17 mouse cellular contexts compared by ENCODE assay signal in the genomic region with DNA sequence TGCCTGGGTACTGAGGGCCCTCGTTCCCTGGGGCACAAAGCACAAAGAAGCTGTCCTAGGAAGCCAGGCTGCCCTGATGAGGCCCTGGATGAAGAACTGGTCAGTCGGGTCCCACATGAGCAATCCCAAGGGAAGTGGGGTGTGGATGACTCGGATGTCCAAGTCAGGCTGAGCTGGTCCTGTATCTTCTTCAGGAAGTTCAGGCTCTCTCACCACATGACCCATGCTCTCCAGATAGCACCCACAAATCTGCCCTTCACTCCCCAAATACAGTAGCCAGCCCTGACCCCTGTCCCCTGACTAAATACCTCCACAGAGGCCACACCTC. TPM values are rescaled to one million over a fixed set of nuclear protein-coding genes. Genes with fewer than 3 reads are reported as not detected.
DNase-seq lines count a peak whose midpoint lies in the region; ATAC-seq and TF ChIP-seq lines count a peak whose summit lies in the region.
"Had no signal": no experiment of that assay in that cellular context is flagged by ENCODE, and none has a peak within 500 bp of the region (broad histone marks: within the 10 kb centered on the region; RNA-seq: fewer than 3 reads in every experiment).

No protein-coding gene starts in this region.

- WGBS in forebrain, embryonic 10.5 days = 17% methylated on average over 3 of the region's 3 CpGs
- 16% methylated on average over 3 of the region's 3 CpGs for WGBS in forebrain, embryonic 15.5 days
- WGBS in liver, adult 2 months = 51% methylated on average over 3 of the region's 3 CpGs
- 59% methylated on average over 3 of the region's 3 CpGs for WGBS in liver, embryonic 12.5 days (ENCODE audit: insufficient replicate concordance)
- WGBS in midbrain, postnatal 0 days = 17% methylated on average over 3 of the region's 3 CpGs
- whole genome bisulfite sequencing in intestine, postnatal 0 days = 37% methylated on average over 3 of the region's 3 CpGs
- 68% methylated on average over 3 of the region's 3 CpGs for WGBS in heart, embryonic 10.5 days

- H3K36me3 ChIP-seq in forebrain, embryonic 10.5 days (replicated peaks) = peaks cover 12% of the 10 kb centered on the region
- H3K36me3 ChIP-seq in forebrain, embryonic 15.5 days = no peaks in the 10 kb centered on the region
- no peaks in the 10 kb centered on the region for H3K36me3 ChIP-seq in liver, adult 2 months (ENCODE audit: control insufficient read depth, insufficient read depth, low read length)
- H3K36me3 ChIP-seq in liver, embryonic 12.5 days = no peaks in the 10 kb centered on the region
- H3K36me3 ChIP-seq in midbrain, postnatal 0 days (ENCODE audit: insufficient read depth, low read length) = peaks cover 10% of the 10 kb centered on the region; the same call in 1 of the 2 replicates
- no peaks in the 10 kb centered on the region; the same call in 1 of the 2 replicates for H3K36me3 ChIP-seq in intestine, postnatal 0 days (ENCODE audit: control insufficient read depth, insufficient read depth)
- 0 out of 2 replicates have a peak, but pooled peaks cover 3% of the 10 kb centered on the region for H3K36me3 ChIP-seq in heart, embryonic 10.5 days

- ATAC-seq in forebrain, embryonic 15.5 days (replicated peaks) = no peak
- no peak for ATAC-seq in liver, embryonic 12.5 days
- ATAC-seq in midbrain, postnatal 0 days (ENCODE audit: low FRiP score) = peak; percentile 21; the same call in 1 of the 2 replicates
- no peak for ATAC-seq in intestine, postnatal 0 days

- H3K79me2 ChIP-seq in liver, adult 2 months (ENCODE audit: control insufficient read depth, insufficient read depth, low read length) = peaks cover 26% of the 10 kb centered on the region

- peak overlapping the region; percentile 16; the same call in 1 of the 2 replicates for H3K4me3 ChIP-seq in forebrain, embryonic 10.5 days
- H3K4me3 ChIP-seq in forebrain, embryonic 15.5 days = no peak overlapping the region
- H3K4me3 ChIP-seq in liver, adult 2 months (ENCODE audit: insufficient read depth, low read depth, low read length) = no peak overlapping the region
- no peak overlapping the region for H3K4me3 ChIP-seq in liver, embryonic 12.5 days
- no peak overlapping the region for H3K4me3 ChIP-seq in cortical plate, adult 2 months (ENCODE audit: insufficient read depth, low read length)
- no peak overlapping the region for H3K4me3 ChIP-seq in midbrain, postnatal 0 days (ENCODE audit: low read depth, low read length)
- no peak overlapping the region for H3K4me3 ChIP-seq in intestine, postnatal 0 days (ENCODE audit: low read depth, low read length)
- H3K4me3 ChIP-seq in heart, embryonic 10.5 days = no peak overlapping the region

- peak overlapping the region; percentile 79 for H3K27ac ChIP-seq in forebrain, embryonic 10.5 days
- no peak overlapping the region for H3K27ac ChIP-seq in forebrain, embryonic 15.5 days (replicated peaks)
- H3K27ac ChIP-seq in liver, adult 2 months (replicated peaks; ENCODE audit: insufficient read depth, low read depth, low read length) = no peak overlapping the region
- no peak overlapping the region for H3K27ac ChIP-seq in liver, embryonic 12.5 days
- H3K27ac ChIP-seq in cortical plate, adult 2 months (ENCODE audit: insufficient read depth, low read length) = peak overlapping the region; percentile 94
- H3K27ac ChIP-seq in midbrain, postnatal 0 days (ENCODE audit: low read depth, low read length) = no peak overlapping the region
- no peak overlapping the region for H3K27ac ChIP-seq in intestine, postnatal 0 days (ENCODE audit: low read depth, low read length)
- no peak overlapping the region for H3K27ac ChIP-seq in heart, embryonic 10.5 days

- DNase-seq in forebrain, embryonic 10.5 days (ENCODE audit: extremely low spot score, low spot score) = no peak
- DNase-seq in liver, adult 2 months (ENCODE audit: extremely low read depth, low read depth, low spot score) = peak; percentile 38
- no peak for DNase-seq in midbrain, postnatal 0 days (ENCODE audit: low spot score)
- DNase-seq in heart, embryonic 10.5 days (ENCODE audit: low spot score) = no peak
- DNase-seq: B cell, adult 2 months; liver, postnatal 0 days; right cerebral cortex, postnatal 25 days had no signal

- no peaks in the 10 kb centered on the region for H3K9me3 ChIP-seq in forebrain, embryonic 10.5 days
- H3K9me3 ChIP-seq in forebrain, embryonic 15.5 days = no peaks in the 10 kb centered on the region
- no peaks in the 10 kb centered on the region for H3K9me3 ChIP-seq in liver, embryonic 12.5 days (replicated peaks)
- H3K9me3 ChIP-seq in midbrain, postnatal 0 days (ENCODE audit: low read length) = no peaks in the 10 kb centered on the region
- H3K9me3 ChIP-seq in intestine, postnatal 0 days (ENCODE audit: control insufficient read depth) = no peaks in the 10 kb centered on the region
- H3K9me3 ChIP-seq in heart, embryonic 10.5 days = no peaks in the 10 kb centered on the region

- TF ChIP-seq CTCF in liver, adult 2 months (IDR thresholded peaks at IDR 0.05; ENCODE audit: low read depth, low read length) = no peak
- TF ChIP-seq CTCF in cortical plate, adult 2 months (IDR thresholded peaks at IDR 0.05; ENCODE audit: extremely low read depth, insufficient read depth, low read length) = no peak
- no peak for TF ChIP-seq CTCF in midbrain, postnatal 0 days (IDR thresholded peaks at IDR 0.05)
- TF ChIP-seq CTCF in intestine, postnatal 0 days (IDR thresholded peaks at IDR 0.05; ENCODE audit: low read depth) = no peak

- no peak overlapping the region for H3K9ac ChIP-seq in forebrain, embryonic 15.5 days (replicated peaks)
- H3K9ac ChIP-seq in liver, adult 2 months (ENCODE audit: low read depth, low read length) = no peak overlapping the region
- H3K9ac ChIP-seq in liver, embryonic 12.5 days = no peak overlapping the region
- no peak overlapping the region for H3K9ac ChIP-seq in midbrain, postnatal 0 days (replicated peaks; ENCODE audit: low read length, poor library complexity, severe bottlenecking)
- H3K9ac ChIP-seq in intestine, postnatal 0 days (ENCODE audit: low read depth, low read length) = no peak overlapping the region
- H3K9ac ChIP-seq: liver, postnatal 0 days had no signal

- H3K27me3 ChIP-seq in forebrain, embryonic 10.5 days (ENCODE audit: poor library complexity, severe bottlenecking) = no peaks in the 10 kb centered on the region
- H3K27me3 ChIP-seq in forebrain, embryonic 15.5 days = no peaks in the 10 kb centered on the region
- H3K27me3 ChIP-seq in liver, adult 2 months (ENCODE audit: control insufficient read depth, insufficient read depth, low read length) = no peaks in the 10 kb centered on the region
- no peaks in the 10 kb centered on the region for H3K27me3 ChIP-seq in liver, embryonic 12.5 days (replicated peaks)
- H3K27me3 ChIP-seq in midbrain, postnatal 0 days (ENCODE audit: insufficient read depth, low read length) = no peaks in the 10 kb centered on the region
- H3K27me3 ChIP-seq in intestine, postnatal 0 days (replicated peaks; ENCODE audit: control insufficient read depth, insufficient read depth, low read length) = no peaks in the 10 kb centered on the region
- no peaks in the 10 kb centered on the region for H3K27me3 ChIP-seq in heart, embryonic 10.5 days (ENCODE audit: insufficient read depth, poor library complexity, severe bottlenecking)

- H3K4me2 ChIP-seq in forebrain, embryonic 15.5 days (replicated peaks) = no peak overlapping the region
- no peak overlapping the region for H3K4me2 ChIP-seq in liver, embryonic 12.5 days
- H3K4me2 ChIP-seq in midbrain, postnatal 0 days (ENCODE audit: low read depth, low read length, poor library complexity, severe bottlenecking) = no peak overlapping the region
- H3K4me2 ChIP-seq in intestine, postnatal 0 days (replicated peaks; ENCODE audit: low read depth) = no peak overlapping the region

- TF ChIP-seq POLR2A in liver, adult 2 months (IDR thresholded peaks at IDR 0.05; ENCODE audit: extremely low read depth, insufficient read depth, low read length) = no peak
- TF ChIP-seq POLR2A in cortical plate, adult 2 months (IDR thresholded peaks at IDR 0.05; ENCODE audit: extremely low read depth, insufficient read depth, low read length) = no peak

- H3K4me1 ChIP-seq in forebrain, embryonic 10.5 days = peaks cover 47% of the 10 kb centered on the region
- peaks cover 31% of the 10 kb centered on the region for H3K4me1 ChIP-seq in forebrain, embryonic 15.5 days
- peaks cover 14% of the 10 kb centered on the region for H3K4me1 ChIP-seq in liver, adult 2 months (ENCODE audit: control insufficient read depth, insufficient read depth, low read length)
- 0 out of 2 replicates have a peak, but pooled peaks cover 10% of the 10 kb centered on the region for H3K4me1 ChIP-seq in liver, embryonic 12.5 days
- H3K4me1 ChIP-seq in cortical plate, adult 2 months (ENCODE audit: control insufficient read depth, insufficient read depth, low read length) = peaks cover 17% of the 10 kb centered on the region
- H3K4me1 ChIP-seq in midbrain, postnatal 0 days (ENCODE audit: insufficient read depth, low read length) = peaks cover 9% of the 10 kb centered on the region; the same call in 1 of the 2 replicates
- H3K4me1 ChIP-seq in intestine, postnatal 0 days (replicated peaks; ENCODE audit: control insufficient read depth, insufficient read depth, low read length) = no peaks in the 10 kb centered on the region
- peaks cover 17% of the 10 kb centered on the region for H3K4me1 ChIP-seq in heart, embryonic 10.5 days

RNA-seq across cellular contexts. Expression of a gene that starts 14.8 kb away (rescaled TPM):
- polyA plus RNA-seq in forebrain, embryonic 10.5 days (2016; fragmentation: Nextera tagmentation; extraction: Ambion mirVana) = 9.6 and 9.8 TPM in 2 replicates
- polyA plus RNA-seq in forebrain, embryonic 15.5 days (2015; fragmentation: Nextera tagmentation; extraction: Ambion mirVana) = 22.1 and 27.7 TPM in 2 replicates
- 9.8 and 11.3 TPM in 2 replicates for total RNA-seq in liver, adult 2 months (2014; rRNA removed)
- 9.0 and 11.2 TPM in 2 replicates for polyA plus RNA-seq in liver, adult 2 months (2012; rRNA removed)
- 3.6 and 4.9 TPM in 2 replicates for polyA plus RNA-seq in liver, embryonic 12.5 days (2016; fragmentation: Nextera tagmentation; extraction: Ambion mirVana)
- polyA plus RNA-seq in cortical plate, adult 2 months (2012; rRNA removed) = 69.1 and 69.7 TPM in 2 replicates
- total RNA-seq in midbrain, postnatal 0 days (2014; rRNA removed) = 127 and 131 TPM in 2 replicates
- polyA plus RNA-seq in midbrain, postnatal 0 days (2015; fragmentation: Nextera tagmentation; extraction: Ambion mirVana) = 22.2 and 23.4 TPM in 2 replicates
- polyA plus RNA-seq in intestine, postnatal 0 days (2015; fragmentation: Nextera tagmentation; extraction: Ambion mirVana) = 14.9 and 15.5 TPM in 2 replicates
- polyA plus RNA-seq in heart, embryonic 10.5 days (2016; fragmentation: Nextera tagmentation; extraction: Ambion mirVana) = 3.9 and 6.4 TPM in 2 replicates

RNA-seq across cellular contexts. Expression of a gene that starts 43.4 kb away (rescaled TPM):
- polyA plus RNA-seq in forebrain, embryonic 10.5 days (2016; fragmentation: Nextera tagmentation; extraction: Ambion mirVana) = not detected in 2 replicates
- 0.31 and 0.34 TPM in 2 replicates for polyA plus RNA-seq in forebrain, embryonic 15.5 days (2015; fragmentation: Nextera tagmentation; extraction: Ambion mirVana)
- total RNA-seq in liver, adult 2 months (2014; rRNA removed) = not detected in 2 replicates
- polyA plus RNA-seq in liver, adult 2 months (2012; rRNA removed) = not detected in 2 replicates
- not detected in 2 replicates for polyA plus RNA-seq in liver, embryonic 12.5 days (2016; fragmentation: Nextera tagmentation; extraction: Ambion mirVana)
- polyA plus RNA-seq in cortical plate, adult 2 months (2012; rRNA removed) = 0.19 TPM in 2 replicates
- total RNA-seq in midbrain, postnatal 0 days (2014; rRNA removed) = 0.28 and 0.66 TPM in 2 replicates
- 3.0 and 3.6 TPM in 2 replicates for polyA plus RNA-seq in midbrain, postnatal 0 days (2015; fragmentation: Nextera tagmentation; extraction: Ambion mirVana)
- 2.0 and 2.2 TPM in 2 replicates for polyA plus RNA-seq in intestine, postnatal 0 days (2015; fragmentation: Nextera tagmentation; extraction: Ambion mirVana)
- 0.24 TPM in 1 of 2 replicates, not detected in the other for polyA plus RNA-seq in heart, embryonic 10.5 days (2016; fragmentation: Nextera tagmentation; extraction: Ambion mirVana)
- total RNA-seq: granulocyte monocyte progenitor cell, adult 5-6 weeks; left cerebral cortex, postnatal 25 days; MEL; neutrophil, adult 5-6 weeks had no signal
- polyA plus RNA-seq: embryonic facial prominence, embryonic 11.5 days; heart, postnatal 0 days; liver, postnatal 0 days had no signal

RNA-seq across cellular contexts. Expression of a gene that starts 50.3 kb away (rescaled TPM):
- polyA plus RNA-seq in forebrain, embryonic 10.5 days (2016; fragmentation: Nextera tagmentation; extraction: Ambion mirVana) = 75.8 and 77.5 TPM in 2 replicates
- polyA plus RNA-seq in forebrain, embryonic 15.5 days (2015; fragmentation: Nextera tagmentation; extraction: Ambion mirVana) = 32.5 and 35.7 TPM in 2 replicates
- 9.0 and 9.7 TPM in 2 replicates for total RNA-seq in liver, adult 2 months (2014; rRNA removed)
- 5.0 and 5.3 TPM in 2 replicates for polyA plus RNA-seq in liver, adult 2 months (2012; rRNA removed)
- polyA plus RNA-seq in liver, embryonic 12.5 days (2016; fragmentation: Nextera tagmentation; extraction: Ambion mirVana) = 43.2 and 44.5 TPM in 2 replicates
- polyA plus RNA-seq in cortical plate, adult 2 months (2012; rRNA removed) = 13.3 and 13.7 TPM in 2 replicates
- total RNA-seq in midbrain, postnatal 0 days (2014; rRNA removed) = 16.2 and 16.8 TPM in 2 replicates
- polyA plus RNA-seq in midbrain, postnatal 0 days (2015; fragmentation: Nextera tagmentation; extraction: Ambion mirVana) = 17.8 and 20.7 TPM in 2 replicates
- polyA plus RNA-seq in intestine, postnatal 0 days (2015; fragmentation: Nextera tagmentation; extraction: Ambion mirVana) = 21.0 and 23.6 TPM in 2 replicates
- 34.0 and 42.5 TPM in 2 replicates for polyA plus RNA-seq in heart, embryonic 10.5 days (2016; fragmentation: Nextera tagmentation; extraction: Ambion mirVana)

RNA-seq across cellular contexts. Expression of a gene that starts 53.7 kb away (rescaled TPM):
- polyA plus RNA-seq in forebrain, embryonic 10.5 days (2016; fragmentation: Nextera tagmentation; extraction: Ambion mirVana) = 1.1 and 1.3 TPM in 2 replicates
- 0.92 and 1.0 TPM in 2 replicates for polyA plus RNA-seq in forebrain, embryonic 15.5 days (2015; fragmentation: Nextera tagmentation; extraction: Ambion mirVana)
- total RNA-seq in liver, adult 2 months (2014; rRNA removed) = 0.27 and 0.37 TPM in 2 replicates
- polyA plus RNA-seq in liver, adult 2 months (2012; rRNA removed) = 0.05 and 0.09 TPM in 2 replicates
- polyA plus RNA-seq in liver, embryonic 12.5 days (2016; fragmentation: Nextera tagmentation; extraction: Ambion mirVana) = 0.78 and 0.99 TPM in 2 replicates
- 2.1 and 2.6 TPM in 2 replicates for polyA plus RNA-seq in cortical plate, adult 2 months (2012; rRNA removed)
- 0.66 and 1.4 TPM in 2 replicates for total RNA-seq in midbrain, postnatal 0 days (2014; rRNA removed)
- 0.56 and 0.67 TPM in 2 replicates for polyA plus RNA-seq in midbrain, postnatal 0 days (2015; fragmentation: Nextera tagmentation; extraction: Ambion mirVana)
- 0.14 and 0.22 TPM in 2 replicates for polyA plus RNA-seq in intestine, postnatal 0 days (2015; fragmentation: Nextera tagmentation; extraction: Ambion mirVana)
- polyA plus RNA-seq in heart, embryonic 10.5 days (2016; fragmentation: Nextera tagmentation; extraction: Ambion mirVana) = 0.87 and 1.2 TPM in 2 replicates

RNA-seq across cellular contexts. Expression of a gene that starts 55.2 kb away (rescaled TPM):
- 31.0 and 31.1 TPM in 2 replicates for polyA plus RNA-seq in forebrain, embryonic 10.5 days (2016; fragmentation: Nextera tagmentation; extraction: Ambion mirVana)
- 32.4 and 33.5 TPM in 2 replicates for polyA plus RNA-seq in forebrain, embryonic 15.5 days (2015; fragmentation: Nextera tagmentation; extraction: Ambion mirVana)
- 2.6 and 3.0 TPM in 2 replicates for total RNA-seq in liver, adult 2 months (2014; rRNA removed)
- 0.98 and 1.3 TPM in 2 replicates for polyA plus RNA-seq in liver, adult 2 months (2012; rRNA removed)
- 11.2 and 11.4 TPM in 2 replicates for polyA plus RNA-seq in liver, embryonic 12.5 days (2016; fragmentation: Nextera tagmentation; extraction: Ambion mirVana)
- 14.2 and 17.6 TPM in 2 replicates for polyA plus RNA-seq in cortical plate, adult 2 months (2012; rRNA removed)
- 18.0 and 21.0 TPM in 2 replicates for total RNA-seq in midbrain, postnatal 0 days (2014; rRNA removed)
- polyA plus RNA-seq in midbrain, postnatal 0 days (2015; fragmentation: Nextera tagmentation; extraction: Ambion mirVana) = 29.5 TPM in 2 replicates
- polyA plus RNA-seq in intestine, postnatal 0 days (2015; fragmentation: Nextera tagmentation; extraction: Ambion mirVana) = 23.1 and 25.3 TPM in 2 replicates
- 18.0 and 22.6 TPM in 2 replicates for polyA plus RNA-seq in heart, embryonic 10.5 days (2016; fragmentation: Nextera tagmentation; extraction: Ambion mirVana)

Comparison
In these comparisons a context has a peak if more than half of its experiments do, and no peak if none do; other contexts are left out.
1. H3K27ac ChIP-seq: peak in forebrain, embryonic 10.5 days (single experiment) and cortical plate, adult 2 months (single experiment); none in forebrain, embryonic 15.5 days (single experiment), liver, adult 2 months (single experiment), liver, embryonic 12.5 days (single experiment), midbrain, postnatal 0 days (single experiment), intestine, postnatal 0 days (single experiment) and heart, embryonic 10.5 days (single experiment).